Mouse (Mus musculus) natural killer cell, adult 2 months (primary cell): ENCODE data around the gene Phf12.

ENCODE experiments used
- DNase-seq, 2 experiments: peaks; one replicate each; pipeline ENCODE4 v3.0.0; 2022; ENCODE audit warnings: low spot score in 2 of 2

Gene Phf12

DNA sequence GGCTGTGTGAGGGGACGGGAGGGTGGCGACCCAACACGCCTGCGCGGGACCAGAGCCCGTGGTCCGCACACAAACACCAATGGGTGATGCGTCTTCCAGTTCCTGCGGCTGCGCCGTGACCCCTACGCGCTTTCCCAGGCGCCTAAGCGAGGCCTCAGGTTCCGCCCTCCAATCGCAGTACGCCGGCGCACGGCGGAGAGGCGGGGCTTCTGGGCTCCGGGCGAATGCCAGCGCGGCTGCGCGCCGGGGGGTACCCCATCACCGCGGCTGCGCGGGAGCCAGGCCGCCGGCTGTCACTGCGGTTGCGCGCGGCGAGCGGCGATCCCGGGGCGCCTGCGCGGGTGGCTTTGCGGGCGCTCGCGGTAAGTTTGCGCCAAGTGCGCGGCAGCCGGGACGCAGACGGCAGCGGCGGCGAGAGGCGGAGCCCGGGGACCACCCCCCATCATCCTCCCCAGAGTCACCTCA is at the start of gene Phf12:
TSS of gene Phf12 (plus strand) at position 314 of the 465 bp plus-strand sequence.
- DNase-seq = peak; percentile 99 to 100

DNA sequence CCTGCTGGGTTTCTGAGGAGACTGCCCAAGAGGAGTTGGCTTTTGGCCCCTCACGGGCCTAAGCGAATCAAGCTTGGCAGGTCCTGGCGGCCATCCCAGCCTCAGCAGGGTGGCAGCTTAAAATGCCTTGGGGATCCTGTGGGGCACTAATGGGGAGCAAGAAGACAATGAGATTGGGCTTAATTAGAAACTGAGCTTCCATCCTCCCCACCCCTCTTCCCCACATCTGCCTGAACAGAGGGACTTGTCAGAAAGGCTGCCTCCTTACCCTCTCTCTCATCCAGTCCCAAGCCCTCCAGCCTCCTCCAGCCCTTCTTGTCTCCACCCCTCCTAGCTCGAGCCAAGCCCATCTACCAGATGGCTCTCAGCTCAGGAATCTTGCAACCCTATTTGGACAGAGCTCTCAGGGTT is 48.4 kb upstream of the Phf12 start:
- no peak for DNase-seq

GRCm38 (mm10) chr11:77934568-77935311 is 47.8 kb upstream of the Phf12 start:
- DNase-seq = no peak

DNA sequence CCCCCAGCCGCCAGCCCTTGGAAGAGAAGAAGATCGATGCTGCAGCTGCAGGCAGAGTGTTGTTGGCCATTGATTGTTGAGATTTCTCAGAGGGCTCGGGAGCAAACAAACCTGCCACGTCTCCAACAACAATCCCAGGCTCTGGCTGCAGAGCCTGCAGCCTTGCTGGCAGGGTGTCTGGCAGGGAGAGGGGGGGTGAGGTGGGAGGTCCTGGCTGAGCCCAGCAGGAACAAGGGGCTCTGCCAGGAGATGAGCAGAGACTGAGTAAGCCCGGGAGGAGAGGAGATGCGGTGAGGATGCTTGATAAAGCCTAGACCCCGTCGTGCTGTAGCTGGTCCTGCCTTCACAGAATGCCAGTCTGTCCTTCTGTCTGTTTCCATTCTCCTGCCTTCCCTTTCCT is 45.7 kb upstream of the Phf12 start:
- DNase-seq = no peak

- no peak for DNase-seq
Measured at GRCm38 (mm10) chr11:77937649-77938410, 44.7 kb upstream of the Phf12 start.

GRCm38 (mm10) chr11:77942230-77942629 is 40.3 kb upstream of the Phf12 start:
- DNase-seq = no peak

DNA sequence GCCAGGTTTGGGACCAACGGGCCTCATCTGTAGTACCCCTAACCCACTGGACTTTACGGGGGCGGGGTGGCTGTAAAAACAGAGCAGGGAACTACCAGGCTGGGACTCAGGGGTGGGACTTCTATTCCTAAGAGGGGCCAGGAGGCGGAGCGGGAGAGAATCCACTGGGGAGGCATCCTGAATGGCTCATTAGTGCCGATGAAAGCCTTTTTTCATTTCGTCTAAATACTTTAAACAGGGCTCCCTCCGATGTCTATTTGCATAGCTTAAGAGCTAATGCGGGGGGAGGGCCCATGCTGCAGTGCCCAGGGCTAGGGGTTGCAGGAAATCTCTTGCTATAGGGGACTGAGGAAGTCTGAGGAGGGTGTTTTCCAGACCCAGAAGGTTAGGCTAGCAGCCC is 34.7 kb upstream of the Phf12 start:
- no peak for DNase-seq

GRCm38 (mm10) chr11:77950125-77950685 is 32.3 kb upstream of the Phf12 start:
- no peak for DNase-seq

DNA sequence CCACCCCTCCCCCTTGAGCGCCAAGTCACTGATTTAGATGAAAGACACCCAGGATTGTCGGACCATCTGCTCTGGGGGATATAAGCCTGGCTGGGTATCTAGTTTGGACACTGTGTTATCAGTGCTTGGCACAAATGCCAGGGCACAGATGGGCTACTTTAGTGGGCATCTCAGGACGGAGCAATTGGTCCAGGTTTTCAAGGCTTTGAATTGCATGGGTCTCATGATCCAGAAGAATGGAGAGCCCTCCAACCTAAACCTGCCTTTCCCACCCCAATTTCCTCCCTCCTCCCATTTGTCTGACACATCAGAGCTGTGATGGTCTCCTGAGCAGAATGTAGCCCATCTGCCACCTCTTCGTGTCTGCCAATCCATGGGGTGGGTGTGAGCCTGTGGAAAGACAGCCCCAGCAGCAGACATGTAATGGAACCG is 31.7 kb upstream of the Phf12 start:
- no peak for DNase-seq

DNA sequence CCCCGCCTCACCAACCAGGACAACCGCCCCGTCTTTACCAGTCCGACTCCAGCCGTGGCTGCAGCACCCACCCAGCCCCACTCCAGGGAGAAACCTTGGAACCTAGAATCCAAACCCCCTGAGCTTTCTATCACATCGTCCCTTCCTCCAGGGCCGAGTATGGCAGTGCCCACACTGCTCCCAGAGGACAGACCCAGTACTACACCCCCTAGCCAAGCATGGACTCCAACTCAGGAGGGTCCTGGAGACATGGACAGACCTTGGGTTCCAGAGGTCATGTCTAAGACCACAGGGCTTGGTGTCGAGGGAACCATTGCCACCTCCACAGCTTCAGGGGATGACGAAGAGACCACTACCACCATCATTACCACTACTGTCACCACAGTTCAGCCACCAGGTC is 28.9 kb upstream of the Phf12 start:
- no peak for DNase-seq

DNA sequence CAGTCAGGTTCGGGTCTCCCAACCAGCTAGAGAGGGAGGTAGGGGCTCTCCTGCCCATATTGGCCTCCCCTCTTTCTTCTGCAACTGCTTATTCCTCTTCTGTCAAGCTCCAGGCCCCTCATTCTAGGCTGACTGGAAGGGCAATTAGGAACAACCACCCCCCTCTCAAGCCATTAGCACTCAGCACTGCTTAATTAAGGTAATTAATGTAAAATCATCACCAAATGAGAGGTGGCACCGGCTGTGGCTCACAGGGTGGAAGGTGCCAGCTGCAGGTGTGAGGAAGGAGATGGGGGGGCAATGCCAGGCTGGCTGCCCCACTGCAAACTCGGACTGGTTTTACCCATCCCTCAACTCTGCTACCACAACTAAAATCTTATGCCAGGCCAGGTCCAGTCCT is 26.1 kb upstream of the Phf12 start:
- DNase-seq = no peak

GRCm38 (mm10) chr11:77958268-77958667 is 24.3 kb upstream of the Phf12 start:
- no peak for DNase-seq

GRCm38 (mm10) chr11:77958932-77959331 is 23.6 kb upstream of the Phf12 start:
- DNase-seq = no peak

GRCm38 (mm10) chr11:77960199-77960598 is 22.4 kb upstream of the Phf12 start:
- DNase-seq = no peak

DNA sequence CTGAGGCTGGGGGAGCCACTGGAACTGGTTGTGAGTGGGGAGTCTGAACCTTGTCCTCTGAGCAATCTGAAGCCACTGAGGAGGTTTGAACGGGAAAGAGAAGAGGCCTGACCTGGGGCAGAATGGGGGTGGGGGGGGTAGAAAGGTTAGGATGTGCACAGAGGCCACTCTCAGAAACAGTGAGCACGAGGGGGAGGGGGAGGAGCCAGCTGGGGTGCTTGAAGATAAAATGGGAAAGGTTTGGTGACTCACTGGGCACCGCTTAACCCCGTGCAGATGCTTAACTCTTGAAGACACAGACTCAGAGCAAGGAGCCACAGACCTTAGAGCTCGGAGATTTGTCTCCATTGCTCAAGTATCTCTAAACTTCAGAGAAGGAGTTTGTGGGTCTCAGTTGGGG is 21.7 kb upstream of the Phf12 start:
- DNase-seq = no peak

DNA sequence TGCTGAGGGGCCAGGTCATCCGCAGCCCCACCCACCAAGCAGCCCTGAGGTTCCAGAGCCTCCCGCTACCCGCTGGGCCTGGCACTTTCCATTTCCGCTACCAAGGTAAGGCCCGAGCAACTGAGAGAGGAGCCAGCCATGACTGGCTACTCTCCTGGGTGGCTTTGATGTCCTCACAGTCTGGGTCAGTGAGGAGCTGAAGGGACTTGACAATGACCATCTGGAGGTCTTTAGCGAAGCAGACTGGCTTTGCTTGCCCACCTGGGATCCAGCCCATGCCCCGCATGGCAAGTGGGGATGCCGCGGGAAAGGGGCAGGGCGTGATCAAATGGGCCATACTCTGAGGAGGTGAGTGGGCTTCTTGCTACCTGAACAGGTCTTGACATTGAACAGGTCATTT is 19.6 kb upstream of the Phf12 start:
- DNase-seq = no peak

DNA sequence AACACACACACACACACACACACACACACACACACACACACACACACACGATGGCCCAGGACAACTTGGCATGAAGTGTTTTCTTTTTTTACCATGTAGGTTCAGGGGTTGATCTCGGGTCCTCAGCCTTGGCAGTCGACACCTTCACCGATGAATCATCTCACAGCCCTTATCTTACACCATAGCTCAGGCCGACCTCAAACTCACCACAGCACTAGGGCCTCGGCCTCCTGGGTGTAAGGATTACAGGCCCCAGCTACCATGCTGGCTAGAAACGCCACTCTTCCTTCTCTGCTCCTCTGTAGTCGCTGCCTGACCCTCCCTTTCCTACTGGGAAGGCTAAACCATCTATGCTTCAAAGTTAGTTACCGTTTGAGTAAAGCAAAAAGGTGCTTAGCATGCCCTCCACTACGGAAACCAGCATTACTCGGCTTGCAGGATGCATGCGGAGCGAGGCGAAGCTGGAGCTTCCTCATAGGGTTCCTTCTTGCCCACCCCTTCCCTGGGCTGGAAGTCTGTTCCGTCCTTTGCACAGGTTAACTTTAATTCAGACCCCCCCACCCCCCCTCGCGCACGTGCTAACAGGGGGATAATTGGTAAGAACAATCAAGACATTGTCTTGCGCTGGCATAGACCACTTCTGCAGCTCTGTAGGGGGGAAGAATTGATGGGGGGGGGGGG is 18.0 kb upstream of the Phf12 start:
- peak; percentile 52 to 74 for DNase-seq

- no peak for DNase-seq
Measured at GRCm38 (mm10) chr11:77965101-77966036, 17.2 kb upstream of the Phf12 start.

GRCm38 (mm10) chr11:77966037-77966391 is 16.5 kb upstream of the Phf12 start:
- DNase-seq = no peak

- peak; percentile 36 to 50 for DNase-seq
Measured at GRCm38 (mm10) chr11:77967114-77967513, 15.4 kb upstream of the Phf12 start.

DNA sequence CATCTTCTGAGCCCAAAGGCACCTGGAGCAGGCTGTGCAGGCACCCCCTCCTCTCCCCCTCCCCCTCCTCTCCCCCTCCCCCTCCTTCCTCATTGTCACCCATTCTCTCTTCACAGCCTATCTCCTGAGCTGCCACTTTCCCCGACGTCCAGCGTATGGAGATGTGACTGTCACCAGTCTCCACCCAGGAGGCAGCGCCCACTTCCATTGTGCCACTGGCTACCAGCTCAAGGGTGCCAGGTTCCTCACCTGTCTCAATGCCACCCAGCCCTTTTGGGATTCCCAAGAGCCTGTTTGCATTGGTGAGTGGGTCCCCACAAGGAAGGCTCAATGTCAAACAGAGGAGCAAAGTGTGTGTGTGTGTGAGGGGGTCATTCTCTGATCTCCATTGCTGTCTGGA is 13.8 kb upstream of the Phf12 start:
- DNase-seq = no peak
